Mouse (Mus musculus) E14TG2a.4 (cell line): ENCODE results near the gene Sh3bp4.

Source experiments
- CTCF ChIP-seq: conservative IDR thresholded peaks from 2 replicates; pipeline ENCODE4 v1.5.1; 2014; ENCODE audit warnings: low read length
- NANOG ChIP-seq: IDR thresholded peaks from 2 replicates; pipeline ENCODE4 v1.6.1; 2014; ENCODE audit warnings: borderline replicate concordance, low read length, mixed read lengths
- POU5F1 ChIP-seq: IDR thresholded peaks from 2 replicates; pipeline ENCODE4 v1.6.1; 2014; ENCODE audit warnings: low read length, borderline replicate concordance

- no peak for TF ChIP-seq CTCF
- TF ChIP-seq NANOG = no peak
- TF ChIP-seq POU5F1 = no peak
Observed at GRCm38 (mm10) chr1:89071371-89072142, 1.3 kb downstream of the Sh3bp4 start.
